Mouse (Mus musculus) c-Kit-negative CD71-positive TER-119-positive erythroid progenitor cells, embryonic 14.5 days (primary cell): ENCODE data around the gene Ttc9b.

ENCODE experiments used
- DNase-seq: peaks from one replicate; pipeline ENCODE4 v3.0.0-alpha.2; 2013; ENCODE audit warnings: low read depth, low spot score

Gene Ttc9b

GRCm38 (mm10) chr7:27687836-27688235 is 34.1 kb downstream of the Ttc9b start:
- DNase-seq, result no peak

- no peak for DNase-seq
These were observed 34.6 kb downstream of the Ttc9b start for GRCm38 (mm10) chr7:27688246-27688788.

GRCm38 (mm10) chr7:27688815-27689612 is 35.3 kb downstream of the Ttc9b start, which contains the start of gene Zfp607b:
Gene Zfp607b, plus strand, starts transcription at chr7:27689340.
- DNase-seq, result peak; percentile 83

- DNase-seq, result no peak
These were observed 37.4 kb downstream of the Ttc9b start for GRCm38 (mm10) chr7:27691076-27691475.

GRCm38 (mm10) chr7:27696711-27697110 is 43.0 kb downstream of the Ttc9b start:
- DNase-seq, result no peak
